In genomic region chr3:138704469-138704868, GRCm38 (mm10) we compare ENCODE assay signal across 19 mouse cellular contexts.
"Had no signal": no experiment of that assay in that cellular context is flagged by ENCODE, and none has a peak within 500 bp of the region (broad histone marks: within the 10 kb centered on the region; RNA-seq: fewer than 3 reads in every experiment).

No protein-coding gene starts in this region.

- H3K27me3 ChIP-seq: limb, embryonic 13.5 days; liver, embryonic 12.5 days; liver, embryonic 15.5 days; lung, embryonic 15.5 days; midbrain, embryonic 13.5 days had no signal

- H3K4me3 ChIP-seq: layer of hippocampus, adult 2 months; limb, embryonic 10.5 days; limb, embryonic 13.5 days; liver, embryonic 12.5 days; liver, embryonic 15.5 days; lung, embryonic 15.5 days; midbrain, embryonic 13.5 days had no signal

- ATAC-seq: liver, embryonic 12.5 days; midbrain, embryonic 13.5 days; midbrain, embryonic 16.5 days had no signal

- H3K4me1 ChIP-seq: limb, embryonic 13.5 days; liver, embryonic 12.5 days; liver, embryonic 15.5 days; lung, embryonic 15.5 days had no signal

- H3K9me3 ChIP-seq: limb, embryonic 10.5 days; limb, embryonic 13.5 days; liver, embryonic 12.5 days; liver, embryonic 15.5 days; lung, embryonic 15.5 days; midbrain, embryonic 13.5 days had no signal

- H3K4me2 ChIP-seq: limb, embryonic 13.5 days; liver, embryonic 12.5 days; liver, embryonic 15.5 days; lung, embryonic 15.5 days; midbrain, embryonic 13.5 days had no signal

- H3K27ac ChIP-seq: layer of hippocampus, adult 2 months; limb, embryonic 10.5 days; limb, embryonic 13.5 days; liver, embryonic 12.5 days; liver, embryonic 15.5 days; lung, embryonic 15.5 days; midbrain, embryonic 13.5 days; stomach, postnatal 0 days had no signal

- H3K9ac ChIP-seq: limb, embryonic 13.5 days; liver, embryonic 12.5 days; liver, embryonic 15.5 days; lung, embryonic 15.5 days; midbrain, embryonic 13.5 days had no signal

- DNase-seq: kidney, adult 18-20 months; kidney, adult 9 months; kidney, postnatal 14 days; layer of hippocampus, adult 9-11 months; liver; lung, adult 18-20 months; lung, postnatal 10 days; lung, postnatal 36 days; thymus, adult 2 months; thymus, postnatal 14 days had no signal

- H3K36me3 ChIP-seq: limb, embryonic 10.5 days; limb, embryonic 13.5 days; liver, embryonic 12.5 days; liver, embryonic 15.5 days; lung, embryonic 15.5 days; midbrain, embryonic 13.5 days had no signal
